Mouse (Mus musculus): ENCODE data around the gene Eif4ebp2. TPM values are rescaled to one million over a fixed set of nuclear protein-coding genes. Genes with fewer than 3 reads are reported as not detected.
A peak's percentile ranks its signal among the peaks of the same experiment; 100 is the strongest.
"Not testable (repeated sequence)": the region's sequence is repeated elsewhere in the genome, so short reads cannot be mapped to it uniquely, and the experiment has no call there.

Gene Eif4ebp2
- total RNA-seq, 2 experiments from 2014 or later: 103 to 109 TPM

DNA sequence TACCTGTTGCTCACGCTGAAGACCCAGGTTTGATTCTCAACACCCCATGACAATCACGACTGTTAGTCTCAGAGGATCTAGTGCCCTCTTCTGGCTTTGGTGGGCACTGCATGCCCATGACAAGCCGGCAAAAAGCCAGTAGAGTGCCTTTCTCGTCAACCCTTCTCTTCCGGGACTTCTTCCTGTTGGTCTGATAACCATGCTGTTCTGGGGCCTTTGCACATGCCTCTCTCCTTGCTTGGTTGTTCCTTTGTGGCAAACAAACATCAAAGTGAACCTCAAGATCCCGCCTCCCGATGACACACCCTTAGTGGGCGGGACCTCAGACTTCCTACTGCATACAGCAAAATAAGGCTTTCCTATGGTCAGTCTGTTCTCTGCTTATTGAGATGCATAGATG, 13.8 kb upstream of the Eif4ebp2 start:
- DNase-seq: no peak

DNA sequence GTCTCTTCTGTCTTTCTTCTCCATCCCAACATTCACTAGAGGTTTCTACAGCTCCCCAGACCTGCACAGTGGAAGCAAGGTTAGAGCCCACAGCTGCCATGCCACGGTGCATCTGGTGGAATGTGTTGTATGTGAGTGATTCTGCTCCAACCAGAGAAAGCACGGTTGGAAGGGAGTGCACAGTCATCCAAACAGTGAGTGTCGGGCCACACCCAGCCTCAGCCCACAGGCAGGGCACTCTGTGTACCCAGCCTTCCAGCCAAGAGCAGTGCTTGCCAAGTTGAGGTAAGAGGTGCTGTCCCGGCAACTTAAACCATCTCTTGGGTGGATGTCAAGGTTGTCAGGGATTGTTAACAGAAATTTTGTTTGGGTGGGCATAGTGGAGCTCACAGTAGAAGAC, 12.5 kb upstream of the Eif4ebp2 start:
- no peak for DNase-seq

- DNase-seq: no peak
Observed at GRCm38 (mm10) chr10:61457182-61457581, 4.7 kb upstream of the Eif4ebp2 start.

- not testable (repeated sequence) for DNase-seq
Observed at GRCm38 (mm10) chr10:61453171-61453570, 710 bp upstream of the Eif4ebp2 start.

- peak; percentile 54 for DNase-seq
Observed at GRCm38 (mm10) chr10:61451931-61452617, 387 bp downstream of the Eif4ebp2 start.

GRCm38 (mm10) chr10:61451463-61451930, 964 bp downstream of the Eif4ebp2 start:
- DNase-seq: no peak

- no peak for DNase-seq
Observed at GRCm38 (mm10) chr10:61448834-61449233, 3.6 kb downstream of the Eif4ebp2 start.

GRCm38 (mm10) chr10:61447581-61448353, 4.7 kb downstream of the Eif4ebp2 start:
- DNase-seq: no peak

GRCm38 (mm10) chr10:61445016-61445415, 7.4 kb downstream of the Eif4ebp2 start:
- no peak for DNase-seq

GRCm38 (mm10) chr10:61443876-61444275, 8.6 kb downstream of the Eif4ebp2 start:
- DNase-seq: no peak

GRCm38 (mm10) chr10:61443456-61443855, 9.0 kb downstream of the Eif4ebp2 start:
- DNase-seq: no peak

DNA sequence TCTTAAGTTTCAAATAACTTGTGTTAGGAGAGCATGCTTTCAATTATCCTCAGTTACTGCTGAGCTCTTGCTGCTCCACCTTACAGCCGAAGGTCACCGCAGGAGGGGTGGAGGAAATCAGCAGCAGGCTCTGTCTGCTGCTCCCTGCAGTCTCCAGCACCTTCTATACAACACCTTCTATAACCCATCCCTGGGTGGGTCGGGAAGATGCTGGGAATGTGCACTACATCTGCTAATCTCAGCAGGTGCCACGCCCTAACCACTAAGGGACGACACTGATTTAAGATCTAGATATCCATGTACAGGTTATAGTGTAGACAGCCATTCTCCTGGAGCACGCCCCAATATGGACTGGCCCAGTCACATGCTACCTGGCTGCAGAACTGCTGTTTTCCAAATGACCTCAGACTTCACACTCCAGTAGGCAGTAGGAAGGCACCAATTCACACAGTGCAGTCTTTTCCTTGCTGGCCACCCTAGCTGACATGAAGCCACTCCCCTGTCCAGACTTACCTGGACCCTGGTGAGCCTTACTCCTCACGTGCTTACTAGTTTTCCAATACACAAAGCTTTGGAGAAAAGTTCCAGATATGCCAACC, 12.2 kb downstream of the Eif4ebp2 start:
- no peak for DNase-seq

DNA sequence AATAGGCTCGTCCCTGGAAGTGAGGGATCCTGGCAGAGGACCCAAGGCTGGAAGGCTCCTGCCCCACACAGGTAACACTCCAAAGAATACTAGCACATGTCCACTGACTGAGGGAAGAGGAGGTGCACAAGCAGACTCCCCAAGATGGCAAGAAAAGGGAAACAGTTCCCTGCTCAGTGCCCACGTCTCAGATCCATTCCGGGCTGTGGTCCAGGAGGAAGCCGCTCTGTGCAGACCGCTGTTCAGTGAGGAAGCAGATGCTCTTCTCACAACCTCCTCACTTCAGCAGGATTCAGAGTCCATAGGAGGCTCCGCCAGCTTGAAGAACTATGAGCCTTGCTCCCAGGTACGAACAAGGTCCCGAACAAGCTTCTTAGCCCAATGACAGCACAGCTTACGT, 21.1 kb downstream of the Eif4ebp2 start:
- no peak for DNase-seq

DNA sequence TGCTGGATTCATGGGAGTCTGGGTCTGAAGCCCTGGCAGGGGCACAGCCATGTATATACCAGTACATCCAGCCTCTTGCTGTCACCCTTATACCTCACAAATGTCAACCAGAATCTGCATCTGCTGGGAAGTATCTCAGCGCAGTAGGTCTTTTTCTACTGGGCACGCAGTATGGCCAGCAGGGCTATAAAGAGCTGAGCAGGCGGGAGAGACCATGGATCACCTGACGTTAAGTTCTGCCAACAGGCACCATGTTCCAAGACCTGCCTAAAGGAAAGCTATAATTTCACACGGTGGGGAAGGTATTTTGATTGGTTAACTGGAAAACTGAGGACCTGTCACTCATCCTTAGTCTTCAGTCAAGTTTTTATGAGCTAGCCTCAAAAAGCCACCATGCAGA, 23.4 kb downstream of the Eif4ebp2 start:
- no peak for DNase-seq

DNA sequence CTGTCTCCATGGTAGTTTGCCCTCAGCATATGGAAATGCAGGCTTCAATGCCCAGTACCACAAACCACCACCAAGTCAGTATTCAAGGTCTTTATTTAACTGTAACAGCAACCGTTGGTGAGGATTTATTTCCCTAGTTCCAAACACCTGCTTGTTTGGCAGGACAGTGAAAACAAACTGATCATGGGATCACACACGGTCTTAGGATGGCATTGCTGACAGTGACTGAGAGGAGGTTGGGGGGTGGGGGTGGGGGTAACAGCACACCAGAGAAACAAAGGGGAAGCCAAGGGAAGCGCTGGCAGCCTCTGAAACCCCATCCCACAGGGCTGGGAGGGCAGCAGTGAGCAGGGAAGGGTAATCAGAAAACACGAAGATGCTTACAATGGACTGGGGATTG, 24.0 kb downstream of the Eif4ebp2 start:
- DNase-seq: no peak

DNA sequence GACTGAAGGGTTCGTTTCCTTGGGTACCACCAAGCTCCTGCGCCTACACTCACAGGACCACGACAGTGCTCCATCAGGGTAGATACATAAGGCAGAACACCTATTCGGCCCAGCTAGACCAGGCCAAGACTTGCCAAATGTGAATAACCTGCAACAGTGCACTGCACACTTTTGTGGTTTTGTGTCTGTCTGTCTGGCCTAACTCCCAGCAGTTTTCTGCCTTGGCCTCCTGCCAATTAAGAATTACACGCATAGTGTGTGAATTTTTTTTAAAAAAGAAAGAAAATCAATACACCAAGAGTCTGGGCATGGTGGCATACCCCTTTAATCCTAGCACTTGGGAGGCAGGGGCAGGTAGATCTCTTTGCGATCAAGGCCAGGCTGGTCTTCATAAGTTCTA, 24.5 kb downstream of the Eif4ebp2 start:
- no peak for DNase-seq

DNA sequence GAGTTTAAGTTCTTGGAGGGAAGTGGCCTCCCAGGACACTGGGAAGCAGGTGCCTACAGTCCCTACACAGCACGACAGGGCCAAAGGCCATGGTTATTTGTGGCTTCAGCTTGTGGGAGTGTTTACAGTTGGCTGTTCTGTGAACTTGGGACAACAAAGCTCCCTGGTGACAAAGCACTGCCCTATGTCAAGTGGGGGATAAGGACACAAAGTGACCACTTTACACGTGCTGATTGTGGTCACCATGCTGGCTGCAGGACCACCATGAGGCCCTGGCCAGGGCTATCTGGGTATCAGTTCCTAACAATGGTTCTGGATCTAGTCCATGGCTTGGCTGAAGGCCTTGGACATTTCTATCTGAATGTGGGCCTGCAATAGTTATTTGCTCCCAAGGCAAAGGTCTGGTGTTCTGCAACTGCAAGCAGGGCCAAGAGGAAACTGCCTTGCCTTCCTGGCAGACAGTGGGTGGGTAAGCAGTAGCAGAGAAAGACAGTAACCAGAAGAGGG, 26.2 kb downstream of the Eif4ebp2 start:
- DNase-seq: no peak

DNA sequence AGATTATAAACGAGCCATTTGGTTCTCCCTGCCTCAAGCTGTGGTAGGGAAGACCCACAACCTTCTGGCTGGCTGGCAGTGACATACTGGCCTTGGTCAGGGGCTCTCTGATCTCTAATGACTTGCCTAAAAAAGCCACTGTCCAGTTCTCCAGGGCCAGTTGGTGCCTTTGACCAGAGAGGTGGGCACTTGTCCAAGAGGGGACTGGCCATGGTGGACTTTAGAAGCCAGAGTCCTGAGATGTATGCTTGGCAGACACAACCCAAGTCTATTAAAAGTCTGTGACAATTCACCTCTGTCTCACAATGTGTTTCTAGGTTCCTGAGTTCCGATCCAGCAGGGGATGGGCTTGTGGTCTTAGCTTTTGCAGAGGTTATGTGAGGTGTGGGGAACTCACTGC, 27.4 kb downstream of the Eif4ebp2 start:
- no peak for DNase-seq

- no peak for DNase-seq
Observed at GRCm38 (mm10) chr10:61424500-61424899, 28.0 kb downstream of the Eif4ebp2 start.

DNA sequence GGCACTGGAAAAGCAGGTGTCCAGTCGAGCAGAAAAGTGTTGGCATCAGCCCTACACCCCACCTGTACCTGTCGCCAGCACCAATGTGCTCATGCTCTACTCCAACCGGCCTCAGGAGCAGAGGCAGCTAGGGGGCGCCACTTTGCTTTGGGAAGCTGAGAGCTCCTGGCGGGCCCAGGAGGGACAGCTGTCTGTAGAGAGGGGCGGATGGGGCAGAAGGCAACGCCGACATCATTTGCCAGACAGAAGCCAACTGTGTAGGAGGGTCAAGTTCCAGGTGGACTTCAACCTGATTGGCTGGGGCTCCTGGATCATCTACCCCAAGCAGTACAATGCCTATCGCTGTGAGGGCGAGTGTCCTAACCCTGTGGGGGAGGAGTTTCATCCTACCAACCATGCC, 29.2 kb downstream of the Eif4ebp2 start:
- DNase-seq: peak; percentile 60

- DNase-seq: no peak
Observed at GRCm38 (mm10) chr10:61422861-61423260, 29.6 kb downstream of the Eif4ebp2 start.

- no peak for DNase-seq
Observed at GRCm38 (mm10) chr10:61420011-61420410, 32.5 kb downstream of the Eif4ebp2 start.

- no peak for DNase-seq
Observed at GRCm38 (mm10) chr10:61419146-61419545, 33.3 kb downstream of the Eif4ebp2 start.

Data from gastrocnemius, postnatal 10 days (tissue).